Mouse (Mus musculus): Measurements from ENCODE around the gene Lrp5. TPM values are rescaled to one million over a fixed set of nuclear protein-coding genes. Genes with fewer than 3 reads are reported as not detected.

The Lrp5 gene
- polyA plus RNA-seq, 1 experiment, result 33.8 TPM

- Histone ChIP-seq H3K36me3 (ENCODE audit: control insufficient read depth, insufficient read depth) (no peaks in the 10 kb centered on the region), H3K79me2 (ENCODE audit: control insufficient read depth, insufficient read depth) (no peaks in the 10 kb centered on the region), H3ac (ENCODE audit: control insufficient read depth, insufficient read length, low read depth) (no peak overlapping the region), H3K4me3 (ENCODE audit: insufficient read depth, poor library complexity, severe bottlenecking) (no peak overlapping the region), H3K79me3 (ENCODE audit: low read depth) (no peaks in the 10 kb centered on the region), H3K27me3 (ENCODE audit: control insufficient read depth, insufficient read depth, insufficient read length) (no peaks in the 10 kb centered on the region)
- TF ChIP-seq MAX (IDR thresholded peaks at IDR 0.05) (no peak), FOSL1 (IDR thresholded peaks at IDR 0.05; ENCODE audit: insufficient read depth, low read length, poor library complexity, severe bottlenecking) (no peak), MYOD1 (IDR thresholded peaks at IDR 0.05; ENCODE audit: control insufficient read depth, insufficient read length, low read depth) (no peak), CEBPB (IDR thresholded peaks at IDR 0.05; ENCODE audit: low read depth) (no peak), CTCF (IDR thresholded peaks at IDR 0.05; ENCODE audit: control insufficient read depth, insufficient read depth, insufficient read length) (no peak), USF1 (IDR thresholded peaks at IDR 0.05; ENCODE audit: low read depth) (no peak), MYOG (IDR thresholded peaks at IDR 0.05; ENCODE audit: control insufficient read depth, extremely low read depth, insufficient read length) (no peak)
Observed at GRCm38 (mm10) chr19:3702460-3702859, 16.1 kb upstream of the Lrp5 start.

GRCm38 (mm10) chr19:3699508-3700438 is 13.4 kb upstream of the Lrp5 start:
- Histone ChIP-seq H3K36me3 (ENCODE audit: control insufficient read depth, insufficient read depth) (no peaks in the 10 kb centered on the region), H3K4me3 (ENCODE audit: insufficient read depth, poor library complexity, severe bottlenecking) (no peak overlapping the region), H3K27me3 (ENCODE audit: control insufficient read depth, insufficient read depth, insufficient read length) (no peaks in the 10 kb centered on the region), H3K79me2 (ENCODE audit: control insufficient read depth, insufficient read depth) (no peaks in the 10 kb centered on the region), H3K79me3 (ENCODE audit: low read depth) (no peaks in the 10 kb centered on the region), H3ac (ENCODE audit: control insufficient read depth, insufficient read length, low read depth) (no peak overlapping the region)
- TF ChIP-seq CEBPB (IDR thresholded peaks at IDR 0.05; ENCODE audit: low read depth) (peak; percentile 52), FOSL1 (IDR thresholded peaks at IDR 0.05; ENCODE audit: insufficient read depth, low read length, poor library complexity, severe bottlenecking) (no peak), CTCF (IDR thresholded peaks at IDR 0.05; ENCODE audit: control insufficient read depth, insufficient read depth, insufficient read length) (peak; percentile 66), MYOD1 (IDR thresholded peaks at IDR 0.05; ENCODE audit: control insufficient read depth, insufficient read length, low read depth) (no peak)

GRCm38 (mm10) chr19:3698035-3698434 is 11.7 kb upstream of the Lrp5 start:
- no peak for TF ChIP-seq CTCF (IDR thresholded peaks at IDR 0.05; ENCODE audit: control insufficient read depth, insufficient read depth, insufficient read length)
- no peak for TF ChIP-seq MAX (IDR thresholded peaks at IDR 0.05)
- TF ChIP-seq MYOG (IDR thresholded peaks at IDR 0.05; ENCODE audit: control insufficient read depth, extremely low read depth, insufficient read length), result no peak
- TF ChIP-seq FOSL1 (IDR thresholded peaks at IDR 0.05; ENCODE audit: insufficient read depth, low read length, poor library complexity, severe bottlenecking), result no peak
- TF ChIP-seq MYOD1 (IDR thresholded peaks at IDR 0.05; ENCODE audit: control insufficient read depth, insufficient read length, low read depth), result no peak
- TF ChIP-seq USF1 (IDR thresholded peaks at IDR 0.05; ENCODE audit: low read depth), result no peak
- TF ChIP-seq CEBPB (IDR thresholded peaks at IDR 0.05; ENCODE audit: low read depth), result no peak
- Histone ChIP-seq H3K27me3 (ENCODE audit: control insufficient read depth, insufficient read depth, insufficient read length) (no peaks in the 10 kb centered on the region), H3K36me3 (ENCODE audit: control insufficient read depth, insufficient read depth) (no peaks in the 10 kb centered on the region), H3ac (ENCODE audit: control insufficient read depth, insufficient read length, low read depth) (no peak overlapping the region), H3K4me3 (ENCODE audit: insufficient read depth, poor library complexity, severe bottlenecking) (no peak overlapping the region), H3K79me2 (ENCODE audit: control insufficient read depth, insufficient read depth) (no peaks in the 10 kb centered on the region), H3K79me3 (ENCODE audit: low read depth) (no peaks in the 10 kb centered on the region)

GRCm38 (mm10) chr19:3695976-3696375 is 9.6 kb upstream of the Lrp5 start:
- Histone ChIP-seq H3ac (ENCODE audit: control insufficient read depth, insufficient read length, low read depth) (no peak overlapping the region), H3K36me3 (ENCODE audit: control insufficient read depth, insufficient read depth) (no peaks in the 10 kb centered on the region), H3K79me3 (ENCODE audit: low read depth) (no peaks in the 10 kb centered on the region), H3K4me3 (ENCODE audit: insufficient read depth, poor library complexity, severe bottlenecking) (no peak overlapping the region), H3K27me3 (ENCODE audit: control insufficient read depth, insufficient read depth, insufficient read length) (no peaks in the 10 kb centered on the region), H3K79me2 (ENCODE audit: control insufficient read depth, insufficient read depth) (no peaks in the 10 kb centered on the region)
- TF ChIP-seq FOSL1 (IDR thresholded peaks at IDR 0.05; ENCODE audit: insufficient read depth, low read length, poor library complexity, severe bottlenecking), result no peak
- TF ChIP-seq MAX (IDR thresholded peaks at IDR 0.05), result no peak
- no peak for TF ChIP-seq USF1 (IDR thresholded peaks at IDR 0.05; ENCODE audit: low read depth)
- no peak for TF ChIP-seq MYOD1 (IDR thresholded peaks at IDR 0.05; ENCODE audit: control insufficient read depth, insufficient read length, low read depth)
- no peak for TF ChIP-seq MYOG (IDR thresholded peaks at IDR 0.05; ENCODE audit: control insufficient read depth, extremely low read depth, insufficient read length)
- TF ChIP-seq CTCF (IDR thresholded peaks at IDR 0.05; ENCODE audit: control insufficient read depth, insufficient read depth, insufficient read length), result no peak
- TF ChIP-seq CEBPB (IDR thresholded peaks at IDR 0.05; ENCODE audit: low read depth), result no peak

- H3ac ChIP-seq (ENCODE audit: control insufficient read depth, insufficient read length, low read depth), result no peak overlapping the region
- no peaks in the 10 kb centered on the region for H3K79me2 ChIP-seq (ENCODE audit: control insufficient read depth, insufficient read depth)
- H3K36me3 ChIP-seq (ENCODE audit: control insufficient read depth, insufficient read depth), result no peaks in the 10 kb centered on the region
- no peaks in the 10 kb centered on the region for H3K27me3 ChIP-seq (ENCODE audit: control insufficient read depth, insufficient read depth, insufficient read length)
- no peaks in the 10 kb centered on the region for H3K79me3 ChIP-seq (ENCODE audit: low read depth)
- no peak for TF ChIP-seq CTCF (IDR thresholded peaks at IDR 0.05; ENCODE audit: control insufficient read depth, insufficient read depth, insufficient read length)
- TF ChIP-seq USF1 (IDR thresholded peaks at IDR 0.05; ENCODE audit: low read depth), result no peak
- no peak for TF ChIP-seq MYOD1 (IDR thresholded peaks at IDR 0.05; ENCODE audit: control insufficient read depth, insufficient read length, low read depth)
- no peak for TF ChIP-seq FOSL1 (IDR thresholded peaks at IDR 0.05; ENCODE audit: insufficient read depth, low read length, poor library complexity, severe bottlenecking)
- TF ChIP-seq CEBPB (IDR thresholded peaks at IDR 0.05; ENCODE audit: low read depth), result no peak
- TF ChIP-seq MYOG (IDR thresholded peaks at IDR 0.05; ENCODE audit: control insufficient read depth, extremely low read depth, insufficient read length), result no peak
- TF ChIP-seq MAX (IDR thresholded peaks at IDR 0.05), result no peak
- H3K4me3 ChIP-seq (ENCODE audit: insufficient read depth, poor library complexity, severe bottlenecking), result no peak overlapping the region
Observed at GRCm38 (mm10) chr19:3695471-3695870, 9.1 kb upstream of the Lrp5 start.
